Mouse (Mus musculus) lung, embryonic 16.5 days (tissue): ENCODE measurements at regions not wholly inside any gene's neighbourhood (a gene's known extent, or its start where the extent isn't known, plus 50 kb on each side); places are given as distances from the start of the nearest gene placed in this dataset.

ENCODE experiments used
- ATAC-seq: fragments of 200-750 bp; cut with Nextera tagmentation; 2 replicates; pipeline ENCODE4 v1.8.0; 2017; ENCODE audit warnings: low read depth, mild to moderate bottlenecking, moderate library complexity
- H3K27ac ChIP-seq: fragments of 300-500 bp; sonication (generic); 2 replicates; pipeline ENCODE4 v1.5.1; 2014; ENCODE audit warnings: mild to moderate bottlenecking, control low read depth, low read length
- H3K27me3 ChIP-seq: fragments of 300-500 bp; sonication (generic); 2 replicates; pipeline ENCODE4 v1.6.1; 2014; ENCODE audit warnings: low read depth, low read length, mixed read lengths; ENCODE audit not compliant: control insufficient read depth, insufficient read depth
- H3K36me3 ChIP-seq: fragments of 300-500 bp; sonication (generic); 2 replicates; pipeline ENCODE4 v1.6.1; 2014; ENCODE audit warnings: low read length; ENCODE audit not compliant: control insufficient read depth, insufficient read depth
- H3K4me1 ChIP-seq: fragments of 300-500 bp; sonication (generic); replicated peaks from 2 replicates; pipeline ENCODE4 v1.6.1; 2014; ENCODE audit warnings: low read length, mixed read lengths; ENCODE audit not compliant: control insufficient read depth, insufficient read depth
- H3K4me2 ChIP-seq: fragments of 300-500 bp; sonication (generic); 2 replicates; pipeline ENCODE4 v1.6.1; 2014; ENCODE audit warnings: low read depth, low read length, control low read depth
- H3K4me3 ChIP-seq: fragments of 300-500 bp; sonication (generic); 2 replicates; pipeline ENCODE4 v1.5.1; 2014; ENCODE audit warnings: mild to moderate bottlenecking, low read length, control low read depth
- H3K9ac ChIP-seq: fragments of 300-500 bp; sonication (generic); 2 replicates; pipeline ENCODE4 v1.6.1; 2014; ENCODE audit warnings: low read length, control low read depth
- H3K9me3 ChIP-seq: fragments of 300-500 bp; sonication (generic); 2 replicates; pipeline ENCODE4 v1.6.1; 2016; ENCODE audit warnings: low read length; ENCODE audit not compliant: control insufficient read depth
- WGBS: fragments of 180-500 bp; shearing (Covaris S2); extraction: QIAGEN DNeasy Blood & Tissue Kit; methylation state at CpG from one replicate; pipeline ENCODE4 v1.1.7; 2014; 5-methylcytosine and 5-hydroxymethylcytosine counted together

DNA sequence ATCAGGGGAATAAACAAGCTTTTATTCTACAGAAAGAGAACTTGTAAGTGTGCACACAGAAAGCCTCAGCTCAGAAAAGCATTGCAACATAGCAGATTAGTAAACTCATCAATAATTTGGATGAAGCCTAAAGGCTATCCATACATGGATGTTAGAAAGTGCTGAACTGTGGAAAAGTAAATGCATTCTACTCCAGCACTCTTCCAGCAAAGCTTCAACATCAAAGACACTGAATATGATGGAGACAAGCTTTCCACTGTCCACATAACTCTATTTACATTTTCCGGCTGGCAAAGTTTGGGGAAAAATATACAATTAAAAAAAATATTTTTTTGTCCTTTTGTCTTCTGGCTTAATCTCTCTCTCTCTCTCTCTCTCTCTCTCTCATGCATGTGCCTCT is 69.7 kb downstream of the Slitrk6 start:
- no peak overlapping the region for H3K4me3 ChIP-seq
- no peaks in the 10 kb centered on the region for H3K27me3 ChIP-seq
- H3K4me1 ChIP-seq: no peaks in the 10 kb centered on the region
- no peaks in the 10 kb centered on the region for H3K36me3 ChIP-seq
- no peaks in the 10 kb centered on the region for H3K9me3 ChIP-seq
- H3K27ac ChIP-seq: no peak overlapping the region
- no peak overlapping the region for H3K9ac ChIP-seq
- peak; percentile 56; the same call in 1 of the 2 replicates for ATAC-seq
- 36% methylated on average over 1 of the region's 1 CpGs for WGBS
- no peak overlapping the region for H3K4me2 ChIP-seq

DNA sequence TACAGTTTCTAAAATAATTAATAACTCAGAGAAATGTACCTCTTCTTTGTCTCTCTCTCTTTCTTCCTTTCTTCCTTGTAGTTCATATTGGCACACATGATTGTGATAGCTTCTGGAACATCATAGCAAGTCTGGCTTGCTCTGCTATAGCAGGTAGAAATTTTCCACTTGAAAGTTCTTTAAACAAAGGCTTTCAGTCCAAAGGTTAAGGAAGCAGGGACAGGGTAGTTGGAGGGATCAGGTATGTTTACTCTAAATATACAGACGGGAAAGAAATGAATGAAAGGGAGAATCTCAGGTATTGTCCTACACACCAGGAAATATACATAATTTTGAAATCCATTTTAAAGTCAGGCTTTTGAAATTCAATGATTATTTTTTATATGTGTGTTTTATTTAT is 75.2 kb downstream of the Slitrk6 start:
- no peaks in the 10 kb centered on the region for H3K9me3 ChIP-seq
- H3K4me1 ChIP-seq: no peaks in the 10 kb centered on the region
- 59% methylated on average over 1 of the region's 1 CpGs for WGBS
- no peak overlapping the region for H3K9ac ChIP-seq
- H3K4me2 ChIP-seq: no peak overlapping the region
- ATAC-seq: no peak
- no peaks in the 10 kb centered on the region for H3K36me3 ChIP-seq
- no peak overlapping the region for H3K27ac ChIP-seq
- H3K27me3 ChIP-seq: no peaks in the 10 kb centered on the region
- no peak overlapping the region for H3K4me3 ChIP-seq

DNA sequence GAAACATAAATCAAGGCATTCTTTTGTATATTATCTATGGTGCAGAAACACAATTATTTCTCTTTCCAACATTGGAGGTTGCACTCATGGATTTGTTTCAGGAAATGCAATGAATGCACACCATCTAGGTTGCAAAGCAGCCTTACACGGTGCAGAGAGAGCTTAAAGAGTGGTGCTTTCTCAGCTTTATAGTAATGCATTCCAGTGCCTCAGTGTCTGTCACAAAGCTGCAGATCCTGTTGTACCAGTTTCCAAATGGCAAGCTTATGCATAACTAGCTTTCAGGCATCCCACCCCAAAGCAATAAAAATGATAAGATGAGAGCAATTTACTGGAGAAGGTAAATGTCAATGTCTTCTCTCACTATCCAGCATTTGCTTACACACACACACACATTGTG is 89.2 kb downstream of the Slitrk6 start:
- Histone ChIP-seq H3K27ac (no peak overlapping the region), H3K27me3 (no peaks in the 10 kb centered on the region), H3K9ac (no peak overlapping the region), H3K4me2 (no peak overlapping the region), H3K4me1 (no peaks in the 10 kb centered on the region), H3K36me3 (no peaks in the 10 kb centered on the region), H3K9me3 (no peaks in the 10 kb centered on the region), H3K4me3 (no peak overlapping the region)
- ATAC-seq: no peak
- WGBS: 71% methylated on average over 1 of the region's 1 CpGs

DNA sequence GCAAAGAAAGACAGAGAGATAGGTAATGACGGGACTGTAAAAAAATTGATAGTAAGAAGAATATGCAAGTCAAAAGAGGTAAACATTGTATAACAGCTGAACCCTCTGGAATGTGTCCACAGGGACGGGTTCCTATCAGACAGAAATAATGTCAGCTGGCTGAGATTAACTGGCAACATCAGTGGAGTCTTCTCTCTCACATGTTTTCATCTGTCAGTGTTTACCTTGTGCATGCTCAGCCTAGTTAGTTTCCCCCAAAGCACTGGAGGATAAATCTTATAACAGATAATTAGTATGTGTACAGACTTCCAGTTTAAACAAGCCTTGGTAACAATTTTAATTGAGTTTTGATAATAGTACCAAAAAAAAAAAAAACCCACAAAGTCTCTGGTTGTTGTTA is 91.7 kb downstream of the Slitrk6 start:
- no peaks in the 10 kb centered on the region for H3K27me3 ChIP-seq
- H3K9ac ChIP-seq: no peak overlapping the region
- H3K4me1 ChIP-seq: no peaks in the 10 kb centered on the region
- H3K4me3 ChIP-seq: no peak overlapping the region
- no peak overlapping the region for H3K4me2 ChIP-seq
- no peaks in the 10 kb centered on the region for H3K36me3 ChIP-seq
- WGBS: 27% methylated on average over 2 of the region's 2 CpGs
- no peak overlapping the region for H3K27ac ChIP-seq
- H3K9me3 ChIP-seq: no peaks in the 10 kb centered on the region
- peak; percentile 75 for ATAC-seq

DNA sequence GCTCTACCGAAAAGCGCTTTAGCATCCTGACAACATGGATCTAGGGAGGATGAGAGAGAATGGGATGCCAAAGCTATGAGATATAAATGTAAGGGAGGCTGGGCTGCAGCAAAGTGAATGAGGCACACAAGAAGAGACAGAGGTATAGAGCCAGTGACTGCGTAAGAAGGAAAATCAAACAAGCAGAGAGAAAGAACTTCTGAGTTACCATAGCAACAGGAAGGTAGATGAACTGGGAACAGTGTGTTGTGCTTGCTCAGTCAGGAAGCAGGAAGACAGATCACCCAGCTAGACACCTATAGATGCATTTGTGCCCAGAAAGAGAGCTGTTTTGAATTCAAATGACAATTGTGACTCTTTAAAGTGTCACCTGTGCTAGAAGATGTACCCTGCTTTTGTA is 120.8 kb downstream of the Slitrk6 start:
- H3K36me3 ChIP-seq: no peaks in the 10 kb centered on the region
- no peak overlapping the region for H3K4me2 ChIP-seq
- ATAC-seq: no peak
- no peak overlapping the region for H3K9ac ChIP-seq
- WGBS: 76% methylated on average over 3 of the region's 3 CpGs
- no peak overlapping the region for H3K27ac ChIP-seq
- no peak overlapping the region for H3K4me3 ChIP-seq
- no peaks in the 10 kb centered on the region for H3K4me1 ChIP-seq
- H3K9me3 ChIP-seq: no peaks in the 10 kb centered on the region
- no peaks in the 10 kb centered on the region for H3K27me3 ChIP-seq

DNA sequence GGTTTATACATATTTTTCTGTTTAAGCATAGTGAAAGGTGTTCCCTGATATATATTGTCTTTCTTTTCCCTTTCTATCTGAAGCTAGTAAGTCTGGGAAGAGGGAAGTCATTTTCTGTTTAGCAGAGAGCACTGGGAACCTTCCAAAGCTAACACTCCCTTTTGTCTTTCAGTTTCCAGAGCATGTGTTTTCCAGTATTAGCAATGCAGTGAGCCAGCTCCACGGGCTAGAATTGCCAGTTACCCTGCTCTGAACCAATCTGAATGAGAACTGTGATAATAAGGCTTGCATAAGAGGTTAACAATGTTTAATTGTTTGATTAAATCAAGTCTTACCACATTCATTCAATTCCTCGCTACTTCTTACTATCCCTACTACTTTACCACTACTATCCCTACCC is 131.2 kb downstream of the Slitrk6 start:
- 55% methylated on average over 2 of the region's 2 CpGs for WGBS
- no peak overlapping the region for H3K4me2 ChIP-seq

DNA sequence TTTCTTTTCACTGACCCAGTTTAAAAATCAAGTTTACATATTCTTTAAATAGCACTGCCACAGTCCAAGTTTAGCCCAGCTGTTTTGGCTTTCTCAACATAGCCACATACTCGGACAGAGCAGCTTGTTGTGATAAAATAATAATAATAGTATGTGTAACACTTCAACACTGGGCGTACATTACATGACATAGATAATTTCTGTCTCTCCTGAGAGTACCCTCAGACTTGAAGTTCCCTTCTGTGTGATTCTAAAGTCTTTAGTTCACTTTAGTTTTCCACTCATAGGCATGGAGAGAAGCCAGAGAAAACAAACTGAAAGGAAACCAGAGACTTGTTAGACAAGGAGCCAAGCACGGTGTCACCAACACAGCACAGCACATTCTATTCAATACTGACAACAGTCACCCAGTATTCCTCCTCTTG is 136.4 kb downstream of the Slitrk6 start:
- 0 out of 2 replicates have a peak overlapping the region, but pooled peaks have one; percentile 20 for H3K4me3 ChIP-seq
- WGBS: 35% methylated on average over 3 of the region's 3 CpGs
- ATAC-seq: peak; percentile 85

More for the DNA sequence above, 131.2 kb downstream of the Slitrk6 start:
- H3K27me3 ChIP-seq: no peaks in the 10 kb centered on the region
- no peak overlapping the region for H3K9ac ChIP-seq
- no peak overlapping the region for H3K27ac ChIP-seq
- no peak overlapping the region for H3K4me3 ChIP-seq
- H3K4me1 ChIP-seq: no peaks in the 10 kb centered on the region
- no peaks in the 10 kb centered on the region for H3K9me3 ChIP-seq
- no peak for ATAC-seq
- no peaks in the 10 kb centered on the region for H3K36me3 ChIP-seq

DNA sequence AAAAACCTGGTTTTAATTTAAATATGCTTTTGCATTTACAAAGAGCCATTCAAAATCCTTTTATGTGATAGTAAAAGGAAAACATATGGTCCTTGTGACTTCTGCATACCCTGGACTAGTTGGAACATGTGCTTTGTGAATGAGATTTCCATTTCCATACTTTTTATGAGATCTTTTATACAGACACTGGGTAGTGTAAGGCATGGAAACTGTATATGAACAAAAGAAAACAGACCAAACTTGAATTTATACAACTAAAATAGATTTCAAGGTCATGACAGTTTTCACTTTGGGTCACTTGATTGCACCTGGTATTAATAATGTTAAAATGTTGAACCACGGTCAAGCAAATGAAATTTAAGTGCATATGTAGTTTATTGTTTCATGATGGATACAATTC is 138.5 kb downstream of the Slitrk6 start:
- Histone ChIP-seq H3K4me2 (no peak overlapping the region), H3K27ac (no peak overlapping the region), H3K36me3 (no peaks in the 10 kb centered on the region), H3K4me1 (no peaks in the 10 kb centered on the region), H3K9ac (no peak overlapping the region), H3K27me3 (no peaks in the 10 kb centered on the region), H3K9me3 (no peaks in the 10 kb centered on the region), H3K4me3 (no peak overlapping the region)
- no peak for ATAC-seq
- WGBS: 74% methylated on average over 1 of the region's 1 CpGs

More for the DNA sequence above, 136.4 kb downstream of the Slitrk6 start:
- Histone ChIP-seq H3K9me3 (no peaks in the 10 kb centered on the region), H3K27me3 (no peaks in the 10 kb centered on the region), H3K4me2 (peak overlapping the region; percentile 42), H3K27ac (peak overlapping the region; percentile 49), H3K4me1 (no peaks in the 10 kb centered on the region), H3K9ac (no peak overlapping the region), H3K36me3 (no peaks in the 10 kb centered on the region)

DNA sequence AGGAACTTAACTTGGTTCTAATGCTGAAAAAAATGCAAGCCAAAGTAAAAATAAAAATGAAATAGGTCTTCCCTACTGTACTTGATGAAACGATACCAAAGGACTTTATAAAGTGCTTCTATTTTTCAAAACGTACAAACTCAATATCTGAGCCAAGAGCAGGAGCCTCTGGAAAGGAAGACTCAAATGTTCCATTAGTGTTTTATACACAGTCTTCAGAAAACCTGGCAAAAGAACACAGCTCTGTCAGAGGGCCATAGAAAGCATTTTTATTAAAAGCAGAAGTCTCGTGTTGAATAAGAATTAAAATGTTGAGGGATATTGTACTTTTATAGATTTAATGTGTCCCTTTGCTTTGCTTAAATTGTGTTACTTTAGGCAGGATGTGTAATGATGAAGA is 174.6 kb downstream of the Slitrk6 start:
- no peaks in the 10 kb centered on the region for H3K27me3 ChIP-seq
- H3K4me2 ChIP-seq: no peak overlapping the region
- ATAC-seq: no peak
- no peaks in the 10 kb centered on the region for H3K9me3 ChIP-seq
- no peak overlapping the region for H3K9ac ChIP-seq
- no peak overlapping the region for H3K27ac ChIP-seq
- 43% methylated on average over 3 of the region's 3 CpGs for WGBS
- H3K4me3 ChIP-seq: no peak overlapping the region
- no peaks in the 10 kb centered on the region for H3K36me3 ChIP-seq
- H3K4me1 ChIP-seq: no peaks in the 10 kb centered on the region

DNA sequence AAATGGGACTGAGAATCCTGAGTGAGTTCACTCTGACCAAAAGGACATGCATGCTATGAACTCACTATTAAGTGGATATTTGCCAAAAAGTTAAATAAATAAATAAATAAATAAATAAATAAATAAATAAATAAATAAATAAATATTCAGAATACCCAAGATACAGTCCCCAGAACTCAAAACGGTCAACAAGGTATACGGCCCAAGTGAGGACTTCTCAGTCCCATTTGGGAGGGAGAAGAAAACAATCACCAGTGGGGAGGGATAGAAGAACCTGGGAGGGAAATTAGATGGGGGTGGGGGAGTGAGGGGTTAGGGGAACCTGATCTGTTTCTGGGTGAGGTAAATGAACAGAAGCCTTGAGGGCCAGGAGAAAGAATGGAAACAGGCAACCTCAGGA is 184.2 kb downstream of the Slitrk6 start:
- H3K27me3 ChIP-seq: no peaks in the 10 kb centered on the region
- WGBS: 91% methylated on average over 2 of the region's 2 CpGs
- no peak overlapping the region for H3K4me2 ChIP-seq
- H3K27ac ChIP-seq: no peak overlapping the region
- no peaks in the 10 kb centered on the region for H3K4me1 ChIP-seq
- no peaks in the 10 kb centered on the region for H3K36me3 ChIP-seq
- ATAC-seq: no peak
- no peaks in the 10 kb centered on the region for H3K9me3 ChIP-seq
- H3K4me3 ChIP-seq: no peak overlapping the region
- H3K9ac ChIP-seq: no peak overlapping the region
